Mouse (Mus musculus): ENCODE data around the gene Aldh3a2.

The Aldh3a2 gene

DNA sequence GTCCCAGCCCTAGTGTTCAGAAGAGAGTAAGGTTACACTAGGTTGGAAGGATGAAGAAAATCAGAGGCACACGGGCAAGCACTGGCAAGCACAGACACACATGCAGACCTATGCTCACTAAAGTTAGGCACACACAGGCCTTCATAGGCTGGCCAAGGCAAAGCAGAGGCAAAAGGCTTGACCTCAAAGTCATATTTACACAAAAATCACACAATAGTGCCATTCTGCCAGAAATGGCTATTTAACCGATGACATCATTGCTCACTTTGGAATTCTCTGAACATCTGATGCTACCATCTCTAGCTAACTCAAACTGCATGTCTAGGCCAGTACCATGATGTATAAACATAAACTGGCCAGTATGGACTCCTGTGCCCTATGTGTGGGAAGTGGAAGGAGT, 6.7 kb upstream of the Aldh3a2 start:
- no peak for DNase-seq (ENCODE audit: low read depth)

DNA sequence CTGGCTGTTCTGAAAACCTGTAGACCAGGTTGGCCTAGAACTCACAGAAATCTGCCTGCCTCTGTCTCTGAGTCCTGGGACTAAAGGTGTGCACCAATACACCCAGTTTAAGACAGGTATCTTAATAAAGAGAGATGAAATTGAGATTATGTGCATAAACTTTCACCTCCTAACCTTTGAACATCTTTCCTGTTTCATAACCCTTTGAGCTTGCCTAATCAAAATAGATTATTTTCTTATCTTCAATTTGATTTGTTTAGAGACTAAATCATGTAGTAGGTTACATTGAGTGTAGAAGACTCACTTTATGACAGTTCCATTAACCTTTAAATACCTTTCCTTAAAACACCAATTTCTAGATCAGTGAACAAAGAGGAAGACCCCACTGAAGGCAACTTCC, 4.3 kb upstream of the Aldh3a2 start:
- no peak for DNase-seq (ENCODE audit: low read depth)

DNA sequence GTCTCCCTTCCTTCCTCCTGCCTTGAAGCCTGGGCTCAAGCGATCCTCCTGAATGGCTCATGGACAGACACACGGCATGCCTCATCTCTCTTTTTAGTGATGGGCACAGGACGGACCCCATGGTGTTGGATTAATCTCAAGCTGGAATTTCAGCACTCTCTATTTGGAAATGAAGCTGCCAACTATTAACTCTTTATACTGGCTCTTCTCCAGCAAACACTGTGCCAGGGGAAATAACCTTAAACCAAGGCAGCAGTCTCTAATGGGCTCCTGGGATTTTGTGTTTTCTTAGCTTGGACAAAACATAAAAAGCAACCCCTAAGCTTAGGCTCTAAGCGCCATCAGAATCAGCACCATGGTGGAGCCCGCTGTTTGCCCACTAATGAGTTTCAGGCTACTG, 3.1 kb upstream of the Aldh3a2 start:
- no peak for DNase-seq (ENCODE audit: low read depth)

DNA sequence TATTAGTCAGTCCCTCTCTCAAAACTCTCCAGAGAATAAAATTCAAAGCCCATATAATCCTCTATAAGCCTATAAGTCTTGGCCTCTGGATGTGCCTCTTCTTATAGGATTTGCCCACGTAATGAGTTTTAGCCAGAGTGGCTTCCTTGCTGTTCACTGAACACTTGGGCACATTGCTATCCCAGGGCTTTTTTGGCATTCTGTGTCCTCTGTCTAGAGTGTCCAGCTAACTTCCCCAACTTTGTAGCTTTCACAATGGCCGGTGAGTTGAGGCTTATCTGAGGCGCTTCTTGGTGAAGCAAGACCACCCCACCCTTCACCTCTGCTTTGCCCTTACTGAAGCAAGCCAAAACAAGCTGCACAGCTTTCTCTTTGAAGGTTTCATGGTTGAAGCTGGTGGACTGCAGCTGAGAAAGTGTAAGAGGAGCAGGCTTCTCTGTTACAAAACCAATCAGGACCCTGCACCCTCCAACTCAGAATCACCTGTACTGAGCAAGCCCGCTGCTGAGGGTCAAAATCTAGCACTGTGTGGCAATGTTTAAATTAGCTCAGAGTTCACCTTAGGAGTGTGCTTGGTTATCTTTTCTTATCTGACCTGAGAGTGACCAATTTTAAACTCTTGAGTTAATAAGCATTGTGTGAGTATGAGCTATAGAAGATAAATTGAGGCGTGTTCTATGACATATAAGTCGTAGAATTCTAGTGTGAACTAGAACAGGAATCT, 1.5 kb upstream of the Aldh3a2 start:
- peak; percentile 16 for DNase-seq (ENCODE audit: low read depth)

DNA sequence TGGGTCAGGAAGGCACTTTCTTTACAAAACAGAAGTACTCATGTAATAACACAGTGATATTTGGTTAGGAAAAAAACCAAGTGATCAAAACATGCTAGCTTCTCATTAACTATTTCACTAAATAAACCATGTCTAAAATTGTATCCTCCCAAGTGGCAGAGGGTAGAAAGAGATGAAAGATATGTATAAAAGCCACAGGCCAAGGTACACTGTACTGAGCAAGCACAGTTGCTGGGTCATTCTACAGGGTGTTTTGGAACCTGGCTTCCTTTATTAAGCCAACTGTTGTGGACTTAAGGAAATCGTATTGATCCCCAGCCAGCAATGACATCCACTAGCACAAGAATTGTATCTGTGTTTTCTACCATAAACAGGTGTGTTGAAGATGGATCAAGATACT, 3.4 kb downstream of the Aldh3a2 start:
- no peak for DNase-seq (ENCODE audit: low read depth)

DNA sequence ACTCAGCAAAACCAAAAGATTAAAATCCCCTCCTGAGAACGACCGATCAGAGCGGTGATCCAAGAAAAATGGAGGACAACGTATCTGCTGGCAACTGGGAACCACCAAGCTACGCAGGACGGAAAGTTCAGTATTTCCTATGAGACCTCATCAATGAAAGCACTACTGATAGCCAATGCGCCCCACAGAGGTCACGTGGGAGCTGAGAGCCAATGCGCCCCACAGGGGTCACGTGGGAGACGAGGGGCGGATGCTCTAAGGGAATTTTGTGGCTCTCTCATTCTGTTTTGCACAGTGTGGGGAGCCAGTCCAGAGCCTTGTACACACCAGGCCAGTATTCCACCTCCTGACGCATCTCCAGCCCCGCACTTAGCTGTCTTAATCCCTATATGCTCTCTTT, 4.7 kb downstream of the Aldh3a2 start:
- DNase-seq (ENCODE audit: low read depth) = no peak

DNA sequence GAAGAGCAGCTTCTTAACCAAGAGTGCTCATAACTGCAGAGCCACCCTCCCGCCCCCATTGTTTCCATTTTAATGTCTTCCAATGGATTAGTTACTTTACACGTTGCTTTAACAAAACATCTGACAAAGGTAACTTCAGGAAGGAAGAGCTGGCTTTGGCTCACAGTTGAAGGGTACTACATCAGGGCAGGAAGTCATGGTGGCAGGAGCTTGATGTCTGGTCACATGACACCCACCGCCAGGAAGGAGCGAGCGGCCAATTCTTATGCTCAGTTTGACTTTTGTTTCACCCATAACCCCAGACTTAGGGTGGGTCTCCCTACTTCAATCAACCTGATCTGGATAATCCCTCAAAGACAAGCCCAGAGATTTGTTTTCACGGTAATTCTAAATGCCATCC, 8.2 kb downstream of the Aldh3a2 start:
- no peak for DNase-seq (ENCODE audit: low read depth)

DNA sequence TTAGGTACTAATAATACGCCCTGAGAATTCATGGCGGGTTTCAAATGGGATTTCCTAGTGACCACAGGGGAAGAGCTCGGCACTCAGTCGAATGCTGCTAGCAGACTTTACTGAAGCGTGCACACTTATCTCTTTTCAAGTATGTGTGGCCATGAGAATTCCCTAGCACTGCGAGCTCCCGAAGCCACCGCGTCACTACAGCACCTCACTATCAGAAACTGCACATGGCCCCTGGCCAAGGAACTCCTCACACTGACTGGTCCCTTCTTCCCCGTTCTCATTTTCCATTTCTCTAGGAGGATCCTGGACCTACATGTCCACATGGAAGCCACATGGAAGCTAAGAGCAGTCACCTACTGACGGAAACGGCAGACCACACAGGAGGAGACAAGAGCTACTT, 14.5 kb downstream of the Aldh3a2 start:
- no peak for DNase-seq (ENCODE audit: low read depth)

DNA sequence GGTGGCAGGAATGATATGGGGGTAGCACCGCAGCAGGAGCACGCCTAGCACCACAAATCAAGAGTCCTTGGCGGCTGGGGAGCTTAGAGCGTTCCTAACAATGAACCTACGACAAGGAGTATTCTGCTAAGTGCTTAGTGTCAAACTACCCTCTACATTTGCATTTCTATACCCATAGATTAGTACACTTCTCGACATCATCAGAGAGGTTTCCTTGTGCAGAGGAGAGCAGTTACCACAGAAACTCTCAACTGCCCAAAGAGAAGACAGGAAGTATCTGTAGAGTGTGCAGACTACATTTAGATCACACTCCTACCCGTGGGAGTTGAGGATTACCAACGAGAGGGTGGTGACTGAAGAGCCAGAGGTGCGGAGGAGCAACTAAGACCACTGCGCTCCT, 15.5 kb downstream of the Aldh3a2 start:
- DNase-seq (ENCODE audit: low read depth) = no peak

DNA sequence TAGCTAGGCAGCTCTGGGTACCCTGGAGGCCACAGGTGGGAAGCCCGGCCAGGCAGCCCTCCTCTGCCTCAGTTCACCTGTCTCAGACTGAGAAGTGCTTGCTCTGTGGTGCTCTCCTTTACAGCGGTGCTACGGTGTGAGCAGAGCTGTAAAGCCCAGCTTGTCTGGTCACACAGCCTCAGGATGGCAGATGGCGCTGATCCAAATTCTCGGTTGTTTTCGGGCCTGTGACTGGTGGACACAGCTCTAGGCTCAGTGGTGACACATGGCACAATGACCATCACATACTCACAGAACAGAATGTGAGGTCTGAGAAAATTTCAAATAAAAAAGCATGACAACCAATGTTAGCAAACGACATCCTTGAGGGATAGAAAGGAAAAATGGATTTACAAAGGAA, 22.9 kb downstream of the Aldh3a2 start:
- DNase-seq (ENCODE audit: low read depth) = no peak

DNA sequence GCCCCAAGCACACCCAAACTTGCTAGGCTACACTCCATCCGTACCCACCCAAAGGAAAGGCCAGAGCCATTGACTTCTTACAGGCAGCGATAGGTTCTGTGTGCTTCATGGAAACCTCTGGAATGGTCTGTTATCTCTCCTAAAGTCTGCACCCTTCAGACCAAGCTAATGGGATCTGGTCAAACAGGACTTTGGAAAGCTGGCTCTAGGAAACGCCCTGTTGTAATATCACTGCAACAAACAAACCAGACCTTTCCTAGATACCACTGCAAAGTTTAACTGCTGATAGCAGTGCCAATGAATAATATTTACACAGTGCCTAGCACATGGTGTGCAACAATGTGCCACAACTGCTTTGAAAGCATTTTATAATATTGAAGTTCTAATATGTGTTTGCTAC, 31.2 kb downstream of the Aldh3a2 start:
- no peak for DNase-seq (ENCODE audit: low read depth)

DNA sequence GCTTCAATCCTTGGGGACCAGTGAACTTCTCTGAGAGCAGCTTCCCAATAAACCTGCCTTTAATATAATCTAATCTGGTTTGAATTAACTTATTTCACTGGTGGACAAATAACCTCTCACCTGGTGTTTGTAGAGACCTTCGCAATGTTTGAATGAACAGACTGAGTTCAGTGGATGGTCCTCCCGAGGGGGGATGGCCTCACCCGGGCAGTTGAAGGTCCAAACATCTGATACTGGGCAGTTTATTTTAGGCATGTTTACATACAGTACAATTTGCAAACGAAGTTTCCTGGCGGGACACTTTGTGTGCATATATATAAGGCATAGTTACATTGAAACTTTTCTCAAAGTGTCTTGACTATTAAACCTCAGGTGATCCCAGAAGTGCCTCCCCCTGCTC, 33.1 kb downstream of the Aldh3a2 start:
- DNase-seq (ENCODE audit: low read depth) = no peak

DNA sequence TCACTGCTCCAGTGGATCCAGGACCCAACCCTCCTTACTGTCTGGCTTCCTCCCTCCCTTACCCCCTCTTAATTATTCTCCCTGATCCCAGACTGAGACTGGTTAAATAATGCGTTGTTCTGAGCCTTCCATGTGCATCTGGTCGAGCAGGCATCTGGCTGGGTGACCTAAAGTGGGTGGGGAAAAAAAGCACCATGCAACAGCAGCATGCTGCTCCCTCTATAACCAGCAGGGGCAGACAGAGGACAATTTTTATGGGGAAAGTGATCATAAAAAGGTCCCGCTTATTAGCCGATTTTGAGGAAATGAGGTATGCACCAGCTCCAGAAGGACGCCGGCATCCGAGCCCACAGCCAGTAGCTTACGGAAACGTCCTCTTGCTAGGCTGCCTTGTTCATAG, 35.9 kb downstream of the Aldh3a2 start:
- peak; percentile 64 for DNase-seq (ENCODE audit: low read depth)

DNA sequence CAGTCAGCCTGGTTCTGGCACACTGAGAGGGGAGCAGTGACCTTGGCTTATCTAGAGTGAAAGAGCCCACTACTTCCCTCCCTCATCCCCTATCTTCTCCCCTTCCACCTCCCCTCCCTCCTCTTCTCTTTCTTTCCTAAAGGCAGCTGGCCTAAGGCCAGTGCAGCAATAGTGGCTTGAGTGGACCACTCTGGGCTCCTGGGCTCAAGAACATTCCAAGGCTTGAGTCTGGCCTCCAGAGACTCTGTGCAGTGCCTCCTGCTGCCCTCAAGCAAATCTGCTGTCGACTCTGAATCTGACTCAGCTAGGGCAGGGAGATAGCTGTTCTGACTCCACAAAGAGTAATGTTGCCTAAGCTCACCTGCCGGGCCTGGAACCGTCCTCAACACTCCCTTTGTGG, 38.9 kb downstream of the Aldh3a2 start:
- DNase-seq (ENCODE audit: low read depth) = no peak

DNA sequence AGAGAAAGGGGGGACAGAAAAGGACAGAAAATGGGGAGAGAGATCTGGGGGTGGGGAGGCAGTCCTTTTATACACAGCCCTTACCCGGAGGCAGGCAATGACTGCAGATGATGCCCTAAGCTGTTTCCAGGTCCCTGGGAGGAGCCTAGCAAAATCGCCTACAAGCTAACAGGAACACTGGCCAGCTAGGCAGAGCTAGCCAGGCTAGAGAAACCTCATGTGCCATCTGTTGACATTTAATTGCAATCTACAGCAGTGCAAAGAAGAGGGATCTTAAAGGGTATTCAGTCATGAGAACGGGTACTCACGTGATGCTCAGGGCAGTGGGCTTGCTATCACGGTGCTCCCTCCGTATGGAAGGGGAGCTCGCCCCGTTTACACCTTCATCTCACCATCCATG, 39.4 kb downstream of the Aldh3a2 start:
- DNase-seq (ENCODE audit: low read depth) = no peak

DNA sequence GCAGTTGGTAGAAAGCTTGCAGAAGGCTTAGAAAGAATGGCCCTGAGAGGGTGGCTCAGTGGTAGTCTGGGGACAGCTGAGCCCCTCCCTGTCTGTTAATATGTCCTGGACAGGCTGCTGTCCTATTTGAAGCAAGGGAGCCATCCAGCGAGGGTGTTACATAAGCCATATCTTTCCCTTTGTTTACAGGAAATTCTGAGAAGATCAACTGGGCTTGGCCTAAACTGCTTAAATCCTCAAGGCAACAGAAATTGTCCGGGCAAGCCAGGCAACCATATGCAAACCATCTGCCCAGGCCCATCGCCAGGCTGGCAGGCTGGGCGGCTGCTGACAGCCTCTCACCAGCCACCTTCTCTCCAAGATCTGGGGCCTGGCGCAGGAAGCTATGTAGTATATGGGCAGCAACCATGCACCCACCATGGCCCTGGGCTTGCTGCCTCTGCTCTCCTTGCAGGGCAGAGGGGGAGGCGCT, 41.3 kb downstream of the Aldh3a2 start:
- no peak for DNase-seq (ENCODE audit: low read depth)

DNA sequence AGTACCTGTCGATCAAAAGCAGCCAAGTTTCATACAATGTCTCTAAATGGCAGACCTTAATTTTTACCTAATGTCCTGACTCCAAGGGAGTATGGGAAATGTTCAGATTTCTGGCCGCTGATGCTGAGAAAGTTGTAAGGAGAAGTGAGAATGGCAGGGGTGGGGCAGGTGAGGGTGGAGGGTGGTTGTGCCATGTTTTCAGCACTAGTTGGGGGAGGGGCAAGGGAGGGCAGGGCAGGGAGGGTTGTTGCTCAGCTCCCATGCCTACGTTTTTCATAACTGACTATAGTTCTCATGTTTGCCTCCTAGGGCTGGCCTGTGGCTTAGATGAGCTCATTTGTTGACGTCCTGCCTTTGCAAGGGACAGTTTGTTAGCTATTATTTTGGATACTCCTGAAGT, 41.8 kb downstream of the Aldh3a2 start:
- no peak for DNase-seq (ENCODE audit: low read depth)

DNA sequence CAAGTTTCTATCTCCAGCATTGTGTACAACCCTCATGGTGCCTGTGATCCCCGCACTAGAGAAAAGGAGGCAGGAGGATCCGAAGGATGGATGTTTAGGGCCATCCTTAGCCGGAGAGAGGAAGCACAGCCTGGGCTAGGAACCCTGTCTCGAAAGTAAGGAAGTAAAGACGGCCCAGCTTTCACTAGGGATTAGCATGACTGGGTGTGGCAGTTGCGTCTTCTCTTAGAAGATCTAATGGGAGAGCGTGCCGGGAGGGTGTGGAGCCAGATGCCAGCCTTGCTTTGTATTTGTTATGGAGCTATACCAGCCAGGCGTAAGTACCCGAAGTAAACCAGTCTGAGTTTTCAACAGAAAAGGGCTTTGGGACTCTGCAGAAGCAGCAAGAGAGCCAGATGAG, 42.4 kb downstream of the Aldh3a2 start:
- no peak for DNase-seq (ENCODE audit: low read depth)

DNA sequence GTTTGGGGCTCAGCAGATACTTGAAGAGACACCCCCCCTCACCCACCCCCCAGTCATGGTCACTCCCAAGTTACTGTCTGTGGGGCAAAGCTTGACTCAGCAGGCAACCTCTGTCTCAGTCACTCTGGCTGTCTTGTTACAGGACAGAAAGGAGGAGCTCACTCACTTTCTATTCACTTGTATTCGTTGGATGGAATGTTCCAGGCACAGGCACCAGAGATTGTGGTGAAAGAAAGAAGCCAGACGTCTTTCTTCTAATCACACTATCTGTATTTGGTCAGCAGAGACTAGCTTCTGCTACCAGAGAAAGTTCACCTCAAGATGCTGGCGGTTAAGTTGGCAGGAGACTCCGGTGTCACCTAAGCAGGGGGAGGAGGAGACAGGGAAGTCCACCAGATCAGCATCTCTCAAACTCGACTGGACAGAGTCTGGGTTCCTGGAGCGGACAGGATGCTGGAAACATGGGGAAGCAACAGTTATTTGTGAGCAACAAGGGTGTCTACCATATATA, 43.0 kb downstream of the Aldh3a2 start:
- DNase-seq (ENCODE audit: low read depth) = no peak

DNA sequence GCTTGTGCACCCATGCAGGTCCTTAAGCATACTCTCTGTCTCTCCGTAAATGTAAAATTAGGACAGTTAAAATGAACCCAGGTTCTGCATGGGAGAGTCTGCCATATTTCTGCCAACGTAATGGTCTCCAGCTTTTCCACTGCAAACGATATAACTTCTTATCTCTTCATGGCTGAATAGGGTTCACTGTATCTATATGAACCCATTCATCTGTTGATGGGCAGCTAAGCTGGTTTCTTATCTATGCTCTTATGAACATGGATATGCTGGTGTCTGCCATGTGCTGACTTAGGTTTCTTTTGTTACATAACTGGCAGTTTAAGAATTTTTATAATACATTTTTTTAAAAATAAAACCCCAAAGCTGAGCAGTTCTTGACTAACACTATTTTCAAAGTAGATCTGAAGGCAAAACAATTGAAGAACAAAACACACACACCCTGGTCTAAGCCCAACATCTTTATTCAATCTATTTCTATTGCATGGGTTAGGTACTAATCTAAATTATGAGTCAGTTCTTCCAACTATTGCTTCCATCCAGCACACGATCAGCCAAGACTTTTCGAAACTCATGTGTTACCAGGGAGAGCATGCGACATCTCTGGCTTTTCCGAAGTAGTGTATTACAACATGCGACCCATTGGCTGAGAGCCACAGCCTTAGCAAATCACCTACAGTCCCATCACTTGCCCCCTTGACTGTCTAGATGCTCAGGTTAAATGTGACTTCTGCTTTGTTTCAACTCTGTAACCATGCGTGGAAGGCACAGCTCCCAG, 44.1 kb downstream of the Aldh3a2 start:
- DNase-seq (ENCODE audit: low read depth) = no peak

DNA sequence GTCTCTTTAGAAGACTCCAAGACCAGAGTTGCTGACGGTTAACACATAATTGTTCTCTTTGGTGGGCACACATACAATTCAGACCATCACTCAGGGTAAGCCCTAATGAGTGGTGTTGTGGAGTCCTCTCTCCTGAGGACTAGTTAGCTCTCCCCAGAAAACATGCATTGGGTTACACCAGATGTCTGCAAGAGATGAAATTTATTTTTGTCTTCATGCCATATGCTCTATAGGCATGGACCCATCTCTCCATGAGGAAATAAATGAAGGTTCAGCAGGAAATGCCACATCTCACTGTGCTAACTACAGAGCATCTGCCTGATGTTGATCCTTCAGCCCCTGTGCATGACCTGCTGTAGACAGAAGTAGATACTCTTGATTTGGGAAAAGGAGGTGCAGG, 45.3 kb downstream of the Aldh3a2 start:
- no peak for DNase-seq (ENCODE audit: low read depth)

DNA sequence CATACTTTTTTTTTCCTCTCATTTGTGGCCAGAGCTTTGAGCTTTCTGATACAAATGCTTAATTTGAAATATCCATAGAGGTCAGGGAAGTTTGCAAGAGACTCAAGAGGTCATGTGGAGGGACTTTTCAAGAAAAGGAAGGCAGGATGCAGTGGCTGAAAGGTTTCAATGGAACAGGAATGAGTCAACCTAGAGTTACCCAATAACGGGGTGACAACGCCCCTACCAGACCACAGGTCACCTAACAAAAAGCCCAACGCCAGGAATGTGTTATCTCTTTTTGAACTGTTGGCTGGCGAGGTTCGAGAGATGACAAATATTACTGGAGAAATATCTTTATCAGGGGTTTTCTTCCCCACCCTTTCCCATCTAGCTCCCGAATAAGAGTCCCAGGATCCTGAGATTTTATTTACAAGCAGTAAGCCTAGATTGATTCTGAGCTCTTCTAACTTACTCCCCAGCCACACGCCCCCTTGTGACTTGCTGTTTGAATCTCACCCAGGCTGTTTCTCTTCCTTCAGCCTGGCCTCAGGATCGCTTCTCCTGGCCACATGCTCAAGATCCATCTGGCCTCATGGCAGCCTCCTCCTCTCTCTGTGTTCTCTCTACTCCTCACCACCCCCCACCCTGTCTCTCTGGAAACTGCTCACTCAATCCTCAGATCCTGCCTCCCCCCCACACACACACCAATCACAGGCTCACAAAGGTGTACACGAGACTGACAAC, 46.9 kb downstream of the Aldh3a2 start:
- peak; percentile 5 for DNase-seq (ENCODE audit: low read depth)

DNA sequence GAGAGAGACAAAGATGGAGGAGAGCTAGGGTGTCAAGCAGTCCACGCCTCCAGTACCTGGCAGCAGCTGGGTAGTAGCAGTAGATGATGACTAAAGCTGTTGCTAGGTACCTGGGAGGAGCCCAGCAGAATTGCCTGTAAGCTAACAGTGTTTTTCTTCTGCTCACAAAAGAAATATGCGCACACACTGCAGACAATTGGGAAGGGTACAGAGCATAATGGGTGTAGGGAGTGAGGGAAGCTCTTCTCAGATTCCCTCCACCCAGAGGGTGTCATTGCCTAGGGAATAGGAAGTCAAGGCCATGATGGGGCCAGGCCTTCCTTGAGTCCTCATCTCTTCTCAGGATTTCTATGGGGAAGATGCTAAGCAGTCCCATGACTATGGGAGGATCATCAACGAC, 51.3 kb downstream of the Aldh3a2 start:
- no peak for DNase-seq (ENCODE audit: low read depth)

All from induced T-regulatory cell, adult 2 months (primary cell).